Mouse (Mus musculus): ENCODE measurements at regions not wholly inside any gene's neighbourhood (a gene's known extent, or its start where the extent isn't known, plus 50 kb on each side); places are given as distances from the start of the nearest gene placed in this dataset.
A peak's percentile ranks its signal among the peaks of the same experiment; 100 is the strongest.
"Not testable (repeated sequence)": the region's sequence is repeated elsewhere in the genome, so short reads cannot be mapped to it uniquely, and the experiment has no call there.

GRCm38 (mm10) chr8:88906244-88906643 is 137.7 kb downstream of the Sall1 start:
- no peak for DNase-seq (ENCODE audit: low read depth, low spot score)

- DNase-seq (ENCODE audit: low read depth, low spot score) = no peak
Observed at GRCm38 (mm10) chr8:88903094-88903493, 140.9 kb downstream of the Sall1 start.

GRCm38 (mm10) chr8:88883751-88884390 is 160.1 kb downstream of the Sall1 start:
- no peak for DNase-seq (ENCODE audit: low read depth, low spot score)

GRCm38 (mm10) chr8:88879857-88880256 is 164.1 kb downstream of the Sall1 start:
- no peak for DNase-seq (ENCODE audit: low read depth, low spot score)

GRCm38 (mm10) chr8:88877921-88878320 is 166.0 kb downstream of the Sall1 start:
- DNase-seq (ENCODE audit: low read depth, low spot score) = no peak

- no peak for DNase-seq (ENCODE audit: low read depth, low spot score)
Observed at GRCm38 (mm10) chr8:88862846-88863455, 166.1 kb downstream of the Cyld start.

- DNase-seq (ENCODE audit: low read depth, low spot score) = no peak
Observed at GRCm38 (mm10) chr8:88857216-88857615, 160.4 kb downstream of the Cyld start.

- no peak for DNase-seq (ENCODE audit: low read depth, low spot score)
Observed at GRCm38 (mm10) chr8:88853200-88853599, 156.4 kb downstream of the Cyld start.

GRCm38 (mm10) chr8:88845916-88846315 is 149.1 kb downstream of the Cyld start:
- no peak for DNase-seq (ENCODE audit: low read depth, low spot score)

GRCm38 (mm10) chr8:88844370-88844769 is 147.5 kb downstream of the Cyld start:
- peak; percentile 32 for DNase-seq (ENCODE audit: low read depth, low spot score)

GRCm38 (mm10) chr8:88842451-88842850 is 145.6 kb downstream of the Cyld start:
- no peak for DNase-seq (ENCODE audit: low read depth, low spot score)

GRCm38 (mm10) chr8:88840096-88840495 is 143.3 kb downstream of the Cyld start:
- no peak for DNase-seq (ENCODE audit: low read depth, low spot score)

GRCm38 (mm10) chr8:88835756-88836291 is 139.0 kb downstream of the Cyld start:
- DNase-seq (ENCODE audit: low read depth, low spot score) = no peak

- DNase-seq (ENCODE audit: low read depth, low spot score) = no peak
Observed at GRCm38 (mm10) chr8:88825816-88826215, 129.0 kb downstream of the Cyld start.

- no peak for DNase-seq (ENCODE audit: low read depth, low spot score)
Observed at GRCm38 (mm10) chr8:88823931-88824330, 127.1 kb downstream of the Cyld start.

- no peak for DNase-seq (ENCODE audit: low read depth, low spot score)
Observed at GRCm38 (mm10) chr8:88820275-88820850, 123.5 kb downstream of the Cyld start.

- no peak for DNase-seq (ENCODE audit: low read depth, low spot score)
Observed at GRCm38 (mm10) chr8:88816461-88816860, 119.6 kb downstream of the Cyld start.

GRCm38 (mm10) chr8:88814246-88814645 is 117.4 kb downstream of the Cyld start:
- DNase-seq (ENCODE audit: low read depth, low spot score) = no peak

- DNase-seq (ENCODE audit: low read depth, low spot score) = no peak
Observed at GRCm38 (mm10) chr8:88812901-88813676, 116.3 kb downstream of the Cyld start.

- DNase-seq (ENCODE audit: low read depth, low spot score) = not testable (repeated sequence)
Observed at GRCm38 (mm10) chr8:88806851-88807250, 110.0 kb downstream of the Cyld start.
